Mouse (Mus musculus) C2C12 (cell line): ENCODE results near the gene Gpx7. TPM values are rescaled to one million over a fixed set of nuclear protein-coding genes. Genes with fewer than 3 reads are reported as not detected.
A peak's percentile ranks its signal among the peaks of the same experiment; 100 is the strongest.

Source experiments
- H3K27me3 ChIP-seq: one replicate; pipeline ENCODE4 v1.6.1; 2011; ENCODE audit not compliant: control insufficient read depth, insufficient read depth, insufficient read length
- H3K36me3 ChIP-seq: one replicate; pipeline ENCODE4 v1.6.1; 2011; ENCODE audit not compliant: control insufficient read depth, insufficient read depth
- H3K4me3 ChIP-seq: one replicate; pipeline ENCODE4 v1.5.1; 2011; ENCODE audit warnings: mild to moderate bottlenecking, control low read depth; ENCODE audit not compliant: poor library complexity, insufficient read depth, severe bottlenecking
- H3K79me2 ChIP-seq: one replicate; pipeline ENCODE4 v1.6.1; 2011; ENCODE audit not compliant: control insufficient read depth, insufficient read depth
- H3K79me3 ChIP-seq: one replicate; pipeline ENCODE4 v1.6.1; 2011; ENCODE audit warnings: low read depth, control low read depth
- H3ac ChIP-seq: one replicate; pipeline ENCODE3; 2011; ENCODE audit warnings: low read depth; ENCODE audit not compliant: control insufficient read depth, insufficient read length
- CEBPB ChIP-seq: IDR thresholded peaks from one replicate; pipeline ENCODE4 v1.6.1; 2011; ENCODE audit warnings: low read depth, mild to moderate bottlenecking, control low read depth, moderate library complexity
- CTCF ChIP-seq: IDR thresholded peaks from one replicate; pipeline ENCODE4 v1.5.1; 2011; ENCODE audit not compliant: control insufficient read depth, insufficient read depth, insufficient read length
- FOSL1 ChIP-seq: IDR thresholded peaks from one replicate; pipeline ENCODE4 v1.8.0; 2011; ENCODE audit warnings: mild to moderate bottlenecking, low read length; ENCODE audit not compliant: poor library complexity, insufficient read depth, severe bottlenecking
- MAX ChIP-seq: IDR thresholded peaks from one replicate; pipeline ENCODE4 v1.6.1; 2011; ENCODE audit warnings: mild to moderate bottlenecking, control low read depth
- MYOD1 ChIP-seq: IDR thresholded peaks from one replicate; pipeline ENCODE4 v1.6.1; 2011; ENCODE audit warnings: low read depth; ENCODE audit not compliant: control insufficient read depth, insufficient read length
- MYOG ChIP-seq: IDR thresholded peaks from one replicate; pipeline ENCODE4 v1.6.1; 2011; ENCODE audit not compliant: control insufficient read depth, insufficient read length; ENCODE audit errors: extremely low read depth
- USF1 ChIP-seq: IDR thresholded peaks from one replicate; pipeline ENCODE4 v1.6.1; 2011; ENCODE audit warnings: low read depth, mild to moderate bottlenecking, control low read depth, moderate library complexity
- polyA plus RNA-seq: library from polyadenylated mRNA; unstranded; fragments of >200 nt; fragmentation: generic; extraction: Trizol; gene quantifications from one replicate; pipeline ENCODE4 v1.2.1, GENCODE M21; 2012; ENCODE audit warnings: missing spikeins

The Gpx7 gene
- polyA plus RNA-seq, 1 experiment, result not detected

GRCm38 (mm10) chr4:108400395-108400794 lies 6.4 kb downstream of the Gpx7 start:
- TF ChIP-seq FOSL1, result no peak
- TF ChIP-seq CTCF, result no peak
- no peak for TF ChIP-seq MAX
- no peak for TF ChIP-seq CEBPB
- no peak for TF ChIP-seq USF1
- TF ChIP-seq MYOG, result no peak
- no peak for TF ChIP-seq MYOD1
- no peaks in the 10 kb centered on the region for H3K79me2 ChIP-seq
- H3K36me3 ChIP-seq, result no peaks in the 10 kb centered on the region
- no peaks in the 10 kb centered on the region for H3K27me3 ChIP-seq
- no peak overlapping the region for H3K4me3 ChIP-seq
- no peaks in the 10 kb centered on the region for H3K79me3 ChIP-seq
- H3ac ChIP-seq, result no peak overlapping the region

GRCm38 (mm10) chr4:108394236-108394635 lies 12.5 kb downstream of the Gpx7 start:
- TF ChIP-seq USF1 (no peak), FOSL1 (no peak), CTCF (no peak), MYOG (no peak), CEBPB (no peak), MYOD1 (no peak), MAX (no peak)
- no peaks in the 10 kb centered on the region for H3K27me3 ChIP-seq
- H3K79me2 ChIP-seq, result no peaks in the 10 kb centered on the region
- no peak overlapping the region for H3K4me3 ChIP-seq
- no peak overlapping the region for H3ac ChIP-seq
- H3K79me3 ChIP-seq, result no peaks in the 10 kb centered on the region
- H3K36me3 ChIP-seq, result no peaks in the 10 kb centered on the region

- no peaks in the 10 kb centered on the region for H3K79me3 ChIP-seq
- no peaks in the 10 kb centered on the region for H3K79me2 ChIP-seq
- no peak overlapping the region for H3ac ChIP-seq
- no peak for TF ChIP-seq MYOD1
- no peaks in the 10 kb centered on the region for H3K27me3 ChIP-seq
- no peak overlapping the region for H3K4me3 ChIP-seq
- no peaks in the 10 kb centered on the region for H3K36me3 ChIP-seq
Observed at GRCm38 (mm10) chr4:108392558-108392957, 14.2 kb downstream of the Gpx7 start.

GRCm38 (mm10) chr4:108391124-108391523 lies 15.6 kb downstream of the Gpx7 start:
- Histone ChIP-seq H3K79me3 (no peaks in the 10 kb centered on the region), H3K27me3 (no peaks in the 10 kb centered on the region), H3K4me3 (no peak overlapping the region), H3K36me3 (no peaks in the 10 kb centered on the region), H3ac (no peak overlapping the region), H3K79me2 (no peaks in the 10 kb centered on the region)
- TF ChIP-seq MYOD1 (no peak), MYOG (no peak), CEBPB (no peak), USF1 (no peak), CTCF (no peak), FOSL1 (no peak), MAX (no peak)

- H3ac ChIP-seq, result no peak overlapping the region
- no peaks in the 10 kb centered on the region for H3K79me3 ChIP-seq
- no peak for TF ChIP-seq MYOG
- TF ChIP-seq CTCF, result no peak
- no peak for TF ChIP-seq CEBPB
- TF ChIP-seq MAX, result no peak
- no peak for TF ChIP-seq FOSL1
- TF ChIP-seq USF1, result no peak
- no peak for TF ChIP-seq MYOD1
- H3K27me3 ChIP-seq, result no peaks in the 10 kb centered on the region
- no peaks in the 10 kb centered on the region for H3K79me2 ChIP-seq
- H3K36me3 ChIP-seq, result no peaks in the 10 kb centered on the region
- no peak overlapping the region for H3K4me3 ChIP-seq
Observed at GRCm38 (mm10) chr4:108388741-108389140, 18.0 kb downstream of the Gpx7 start.

GRCm38 (mm10) chr4:108387681-108388253 lies 19.0 kb downstream of the Gpx7 start:
- TF ChIP-seq MYOG (no peak), MAX (peak; percentile 60), CTCF (no peak)
- Histone ChIP-seq H3K79me3 (no peaks in the 10 kb centered on the region), H3K4me3 (no peak overlapping the region), H3K79me2 (no peaks in the 10 kb centered on the region), H3K36me3 (no peaks in the 10 kb centered on the region), H3ac (peak overlapping the region; percentile 25), H3K27me3 (no peaks in the 10 kb centered on the region)
